Mouse (Mus musculus) kidney, adult 2 months (tissue): Measurements from ENCODE around the gene Cenpj. TPM values are rescaled to one million over a fixed set of nuclear protein-coding genes. Genes with fewer than 3 reads are reported as not detected.

ENCODE experiments used
- DNase-seq: peaks from one replicate; pipeline ENCODE4 v3.0.0; 2021
- H3K27ac ChIP-seq: fragments of 200-500 bp; 2 replicates; pipeline ENCODE4 v1.5.1; 2012; ENCODE audit warnings: low read depth, low read length, control low read depth, inconsistent platforms; ENCODE audit not compliant: insufficient read depth
- H3K27me3 ChIP-seq: fragments of 200-500 bp; replicated peaks from 2 replicates; pipeline ENCODE4 v1.6.1; 2012; ENCODE audit warnings: mild to moderate bottlenecking, moderate library complexity, low read length, inconsistent platforms; ENCODE audit not compliant: control insufficient read depth, insufficient read depth
- H3K36me3 ChIP-seq: fragments of 200-500 bp; 2 replicates; pipeline ENCODE4 v1.6.1; 2012; ENCODE audit warnings: mild to moderate bottlenecking, moderate library complexity, low read length, inconsistent platforms; ENCODE audit not compliant: control insufficient read depth, insufficient read depth
- H3K4me1 ChIP-seq: fragments of 200-500 bp; 2 replicates; pipeline ENCODE4 v1.6.1; 2011; ENCODE audit warnings: low read length; ENCODE audit not compliant: control insufficient read depth, insufficient read depth
- H3K4me3 ChIP-seq: fragments of 200-500 bp; 2 replicates; pipeline ENCODE4 v1.5.1; 2011; ENCODE audit warnings: mild to moderate bottlenecking, low read depth, low read length, control low read depth; ENCODE audit not compliant: insufficient read depth
- CTCF ChIP-seq: fragments of 200-500 bp; conservative IDR thresholded peaks from 2 replicates; pipeline ENCODE4 v1.5.1; 2011; ENCODE audit warnings: low read depth, mild to moderate bottlenecking, control low read depth, low read length, moderate library complexity, mixed read lengths; ENCODE audit not compliant: insufficient read depth, insufficient read length
- POLR2A ChIP-seq: fragments of 200-500 bp; IDR thresholded peaks from one replicate; pipeline ENCODE4 v1.6.1; 2011; ENCODE audit warnings: low read depth, low read length, control low read depth
- WGBS: fragments of 180-500 bp; shearing (Covaris S2); methylation state at CpG from one replicate; pipeline ENCODE4 v1.1.7; 2018; 5-methylcytosine and 5-hydroxymethylcytosine counted together
- polyA plus RNA-seq: library from polyadenylated mRNA; depleted of rRNA; stranded (reverse); fragments of >200 nt; gene quantifications from 2 replicates; pipeline ENCODE4 v1.2.3, GENCODE M21; 2012; rRNA removed

Cenpj gene
- 1.2 and 1.5 TPM in 2 replicates for polyA plus RNA-seq

DNA sequence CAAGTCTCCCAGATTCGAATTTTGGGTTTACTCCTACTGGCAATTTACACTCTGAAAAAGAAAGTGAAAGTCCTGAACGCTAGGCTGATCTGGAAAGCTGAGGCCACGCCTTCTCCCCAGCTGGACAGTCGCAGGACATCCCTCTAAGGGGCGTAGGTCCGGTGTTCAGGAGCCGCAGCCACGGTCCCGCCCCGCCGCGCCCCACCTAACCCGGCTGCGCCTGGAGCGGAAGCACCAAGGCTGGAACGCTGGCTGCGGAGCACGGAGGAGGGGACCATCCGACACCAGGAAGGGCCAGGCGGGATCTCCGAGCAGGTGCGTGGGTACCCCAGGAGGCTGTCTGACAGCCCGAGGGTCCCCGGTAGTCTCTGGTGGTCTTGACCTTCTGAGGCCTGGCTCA lies at the start of gene Cenpj, which contains the start of gene Parp4:
TSS of gene Cenpj (minus strand) at position 10 of the 400 bp plus-strand sequence.
TSS of gene Parp4 (plus strand) at position 204 of the 400 bp plus-strand sequence.
- DNase-seq, result peak; percentile 97
- no peaks in the 10 kb centered on the region for H3K36me3 ChIP-seq
- H3K4me1 ChIP-seq, result peaks cover 7% of the 10 kb centered on the region; the same call in 1 of the 2 replicates
- H3K4me3 ChIP-seq, result peak within 1 kb of the TSS; percentile 76
- TF ChIP-seq POLR2A, result peak; percentile 43
- no peak for TF ChIP-seq CTCF
- under 1% methylated on average over 24 of the region's 24 CpGs for WGBS
- no peaks in the 10 kb centered on the region for H3K27me3 ChIP-seq
- peak within 1 kb of the TSS; percentile 56 for H3K27ac ChIP-seq

DNA sequence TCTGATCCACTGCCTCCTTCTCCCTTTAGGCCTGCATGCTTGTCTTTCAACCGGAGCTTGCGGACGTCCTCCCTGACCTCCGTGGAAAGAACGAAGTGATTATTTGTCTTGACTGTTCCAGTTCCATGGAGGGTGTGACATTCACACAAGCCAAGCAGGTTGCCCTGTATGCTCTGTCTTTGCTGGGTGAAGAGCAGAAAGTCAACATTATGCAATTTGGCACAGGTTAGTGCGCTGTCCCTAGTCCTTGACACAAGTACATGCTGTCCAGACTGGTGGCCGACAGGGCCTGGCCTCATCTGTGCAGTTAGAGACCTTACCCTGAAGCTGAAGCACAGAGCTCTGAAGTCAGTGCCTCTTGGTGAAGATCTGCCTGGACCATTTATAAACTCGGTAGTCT lies 45.2 kb upstream of the Cenpj start:
- TF ChIP-seq POLR2A, result no peak
- no peak for TF ChIP-seq CTCF
- Histone ChIP-seq H3K4me3 (no peak overlapping the region), H3K27me3 (no peaks in the 10 kb centered on the region), H3K4me1 (no peaks in the 10 kb centered on the region), H3K36me3 (peaks cover 1% of the 10 kb centered on the region; the same call in 1 of the 2 replicates), H3K27ac (no peak overlapping the region)
- 76% methylated on average over 8 of the region's 8 CpGs for WGBS
- no peak for DNase-seq

DNA sequence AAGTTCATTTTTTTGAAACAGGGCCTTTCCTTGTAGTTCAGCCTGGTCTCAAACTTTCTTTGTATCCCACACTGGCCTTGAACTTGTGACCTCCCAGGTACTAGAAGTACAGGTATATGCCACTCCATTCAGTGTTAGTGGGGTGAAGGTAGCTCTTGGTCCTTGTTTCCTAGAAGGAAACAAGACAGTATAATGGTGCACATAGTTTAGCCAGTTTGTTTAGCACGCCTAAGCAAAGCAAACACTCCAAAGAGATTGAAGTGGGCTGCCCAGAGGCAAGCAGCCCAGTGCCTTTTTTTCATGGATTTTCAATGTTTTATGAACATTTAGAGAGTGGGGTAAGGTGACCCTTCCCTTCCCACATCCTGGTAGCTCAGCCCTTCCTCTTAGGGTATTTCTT lies 42.2 kb upstream of the Cenpj start:
- no peak for TF ChIP-seq CTCF
- no peak for TF ChIP-seq POLR2A
- H3K36me3 ChIP-seq, result peaks cover 3% of the 10 kb centered on the region
- H3K27ac ChIP-seq, result no peak overlapping the region
- 93% methylated on average over 1 of the region's 1 CpGs for WGBS
- no peaks in the 10 kb centered on the region for H3K27me3 ChIP-seq
- H3K4me1 ChIP-seq, result no peaks in the 10 kb centered on the region
- H3K4me3 ChIP-seq, result no peak overlapping the region
- DNase-seq, result no peak

DNA sequence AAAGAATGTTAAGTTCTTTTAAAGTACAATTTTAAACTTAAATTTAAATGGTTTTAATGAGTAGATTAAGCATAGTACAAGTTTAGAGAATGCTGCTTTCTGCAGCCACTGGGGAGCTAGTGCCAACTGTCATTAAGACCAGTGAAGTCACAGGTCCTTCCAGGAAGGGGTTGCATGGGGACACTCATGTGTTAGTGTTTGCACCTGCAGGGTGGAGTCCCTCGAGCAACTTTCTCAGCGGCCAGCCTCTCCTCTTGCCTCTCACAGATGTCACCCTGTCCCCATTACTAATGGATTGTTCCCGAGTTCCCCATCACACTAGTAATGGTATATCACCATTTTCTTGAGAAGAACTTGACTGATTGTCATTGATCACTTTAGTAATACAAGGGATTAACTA lies 38.0 kb upstream of the Cenpj start:
- DNase-seq, result no peak
- H3K4me3 ChIP-seq, result no peak overlapping the region
- no peak overlapping the region for H3K27ac ChIP-seq
- H3K27me3 ChIP-seq, result no peaks in the 10 kb centered on the region
- whole genome bisulfite sequencing, result 92% methylated on average over 3 of the region's 3 CpGs
- H3K36me3 ChIP-seq, result peaks cover 9% of the 10 kb centered on the region
- H3K4me1 ChIP-seq, result no peaks in the 10 kb centered on the region
- TF ChIP-seq CTCF (no peak), POLR2A (no peak)

DNA sequence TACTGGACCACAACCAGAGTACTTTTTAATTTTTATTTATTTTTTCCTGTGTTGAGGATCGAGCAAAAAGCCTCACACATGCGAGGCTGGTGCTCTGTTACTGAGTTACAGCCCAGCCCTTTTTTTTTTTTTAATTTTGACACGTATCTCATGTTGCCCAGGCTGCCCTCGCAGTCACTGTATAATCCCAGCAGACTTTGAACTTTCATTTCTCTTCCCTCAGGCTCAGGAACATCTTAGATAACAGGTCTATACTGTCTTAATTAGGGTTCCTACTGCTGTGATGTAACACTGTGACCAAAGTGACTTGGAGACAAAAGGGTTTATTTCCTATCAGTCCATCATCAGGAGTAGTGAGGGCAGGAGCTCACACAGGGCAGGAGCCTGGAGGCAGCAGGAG lies 29.9 kb upstream of the Cenpj start:
- H3K27me3 ChIP-seq, result no peaks in the 10 kb centered on the region
- TF ChIP-seq POLR2A (no peak), CTCF (no peak)
- peak; percentile 39 for DNase-seq
- peaks cover 9% of the 10 kb centered on the region for H3K36me3 ChIP-seq
- no peak overlapping the region for H3K4me3 ChIP-seq
- WGBS, result 46% methylated on average over 4 of the region's 4 CpGs
- no peaks in the 10 kb centered on the region for H3K4me1 ChIP-seq
- no peak overlapping the region for H3K27ac ChIP-seq

DNA sequence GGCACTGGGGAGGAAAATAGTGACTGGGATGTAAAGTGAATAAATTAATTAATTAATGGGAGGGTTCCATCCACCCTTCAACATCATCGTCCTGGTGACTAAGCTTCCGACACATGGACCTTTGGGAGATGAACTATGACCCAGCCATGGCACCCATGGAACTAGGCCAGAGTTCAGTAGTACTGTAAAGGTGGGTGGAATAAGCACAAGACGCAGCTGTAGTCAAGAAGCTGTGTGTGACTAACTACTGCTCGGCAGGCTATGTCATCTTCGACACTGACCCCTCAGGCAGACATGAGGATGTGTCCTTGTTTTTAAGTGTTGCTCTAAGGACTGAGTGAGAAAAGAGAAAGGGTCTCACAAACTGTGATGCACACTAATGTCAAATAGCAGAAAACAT lies 29.2 kb upstream of the Cenpj start:
- Histone ChIP-seq H3K36me3 (peaks cover 9% of the 10 kb centered on the region), H3K4me1 (no peaks in the 10 kb centered on the region), H3K27me3 (no peaks in the 10 kb centered on the region), H3K4me3 (no peak overlapping the region), H3K27ac (no peak overlapping the region)
- TF ChIP-seq CTCF, result no peak
- TF ChIP-seq POLR2A, result no peak
- WGBS, result 74% methylated on average over 5 of the region's 5 CpGs
- DNase-seq, result peak; percentile 36

DNA sequence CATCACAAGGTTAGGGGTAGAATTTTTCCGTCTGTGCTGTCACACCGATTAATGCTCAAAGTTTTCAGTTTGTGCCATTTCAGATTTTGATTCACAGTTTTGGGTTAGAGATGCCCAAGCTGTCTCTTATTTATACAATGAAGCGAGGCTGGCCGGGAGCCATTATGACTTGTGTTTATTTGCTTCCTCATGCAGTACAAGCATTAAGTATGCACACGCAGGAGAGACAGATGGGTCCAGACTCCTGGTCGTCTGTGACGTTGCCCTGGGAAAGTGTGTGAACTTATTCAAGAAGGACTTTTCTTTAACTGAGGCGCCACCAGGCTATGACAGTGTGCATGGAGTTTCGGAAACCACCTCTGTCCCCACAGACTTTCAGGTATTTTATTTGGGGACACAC lies 26.8 kb upstream of the Cenpj start:
- peaks cover 1% of the 10 kb centered on the region; the same call in 1 of the 2 replicates for H3K36me3 ChIP-seq
- H3K27ac ChIP-seq, result no peak overlapping the region
- H3K4me1 ChIP-seq, result no peaks in the 10 kb centered on the region
- no peaks in the 10 kb centered on the region for H3K27me3 ChIP-seq
- no peak for DNase-seq
- 85% methylated on average over 9 of the region's 9 CpGs for WGBS
- no peak overlapping the region for H3K4me3 ChIP-seq
- TF ChIP-seq POLR2A (no peak), CTCF (no peak)
